Mouse (Mus musculus): ENCODE results near the gene Pskh1. TPM values are rescaled to one million over a fixed set of nuclear protein-coding genes. Genes with fewer than 3 reads are reported as not detected.

Gene Pskh1
- polyA plus RNA-seq, 1 experiment: 20.2 TPM

- Histone ChIP-seq H3K27ac (ENCODE audit: insufficient read depth, low read depth, low read length) (peak overlapping the region; percentile 92), H3K27me3 (ENCODE audit: control insufficient read depth, insufficient read depth, low read length) (no peaks in the 10 kb centered on the region), H3K36me3 (ENCODE audit: control insufficient read depth, insufficient read depth, low read length) (peaks cover 24% of the 10 kb centered on the region), H3K4me1 (ENCODE audit: control insufficient read depth, insufficient read depth, insufficient read length, low read length) (peaks cover 11% of the 10 kb centered on the region), H3K4me3 (ENCODE audit: low read depth, low read length) (peak overlapping the region; percentile 95)
- under 1% methylated on average over 33 of the region's 33 CpGs for WGBS
- TF ChIP-seq CTCF (IDR thresholded peaks at IDR 0.05; ENCODE audit: extremely low read depth, insufficient read length, insufficient replicate concordance, low read depth, low read length) (peak; percentile 26; the same call in 1 of the 2 replicates), POLR2A (IDR thresholded peaks at IDR 0.05; ENCODE audit: low read depth, low read length) (peak; percentile 81; the same call in 1 of the 2 replicates)
These were observed 37.5 kb downstream of the Pskh1 start for GRCm38 (mm10) chr8:105937496-105938305.

DNA sequence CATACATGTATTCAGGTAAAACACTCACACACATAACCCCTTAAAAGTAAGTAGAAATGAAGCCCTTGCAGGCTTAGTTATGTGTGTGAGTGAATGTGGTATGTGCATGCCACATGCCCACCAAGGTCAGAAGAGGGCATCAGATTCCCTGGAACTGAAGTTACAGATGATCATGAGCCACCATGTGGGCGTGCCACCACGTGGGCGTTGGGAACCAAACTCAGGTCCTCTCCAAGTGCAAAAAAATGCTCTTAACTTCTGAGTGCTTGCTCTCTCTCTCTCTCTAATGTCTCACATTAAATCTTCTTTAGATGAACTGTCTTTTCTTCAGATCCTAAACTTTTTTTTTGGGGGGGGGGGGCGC is 38.0 kb downstream of the Pskh1 start, which contains the start of gene Psmb10:
Gene Psmb10 (minus strand): TSS at position 139 of the 364 bp plus-strand sequence.
- no peak for TF ChIP-seq CTCF (IDR thresholded peaks at IDR 0.05; ENCODE audit: extremely low read depth, insufficient read length, insufficient replicate concordance, low read depth, low read length)
- no peak for TF ChIP-seq POLR2A (IDR thresholded peaks at IDR 0.05; ENCODE audit: low read depth, low read length)
- Histone ChIP-seq H3K27me3 (ENCODE audit: control insufficient read depth, insufficient read depth, low read length) (no peaks in the 10 kb centered on the region), H3K27ac (ENCODE audit: insufficient read depth, low read depth, low read length) (peak within 1 kb of the TSS; percentile 92), H3K36me3 (ENCODE audit: control insufficient read depth, insufficient read depth, low read length) (peaks cover 24% of the 10 kb centered on the region), H3K4me1 (ENCODE audit: control insufficient read depth, insufficient read depth, insufficient read length, low read length) (peaks cover 11% of the 10 kb centered on the region), H3K4me3 (ENCODE audit: low read depth, low read length) (peak within 1 kb of the TSS; percentile 95)
- WGBS: 1% methylated on average over 4 of the region's 4 CpGs

GRCm38 (mm10) chr8:105942026-105942425 is 41.8 kb downstream of the Pskh1 start:
- H3K27me3 ChIP-seq (ENCODE audit: control insufficient read depth, insufficient read depth, low read length): no peaks in the 10 kb centered on the region
- H3K27ac ChIP-seq (ENCODE audit: insufficient read depth, low read depth, low read length): no peak overlapping the region
- H3K4me1 ChIP-seq (ENCODE audit: control insufficient read depth, insufficient read depth, insufficient read length, low read length): peaks cover 3% of the 10 kb centered on the region; the same call in 1 of the 2 replicates
- no peaks in the 10 kb centered on the region for H3K36me3 ChIP-seq (ENCODE audit: control insufficient read depth, insufficient read depth, low read length)
- 84% methylated on average over 11 of the region's 11 CpGs for WGBS
- no peak overlapping the region for H3K4me3 ChIP-seq (ENCODE audit: low read depth, low read length)
- TF ChIP-seq CTCF (IDR thresholded peaks at IDR 0.05; ENCODE audit: extremely low read depth, insufficient read length, insufficient replicate concordance, low read depth, low read length) (no peak), POLR2A (IDR thresholded peaks at IDR 0.05; ENCODE audit: low read depth, low read length) (no peak)

DNA sequence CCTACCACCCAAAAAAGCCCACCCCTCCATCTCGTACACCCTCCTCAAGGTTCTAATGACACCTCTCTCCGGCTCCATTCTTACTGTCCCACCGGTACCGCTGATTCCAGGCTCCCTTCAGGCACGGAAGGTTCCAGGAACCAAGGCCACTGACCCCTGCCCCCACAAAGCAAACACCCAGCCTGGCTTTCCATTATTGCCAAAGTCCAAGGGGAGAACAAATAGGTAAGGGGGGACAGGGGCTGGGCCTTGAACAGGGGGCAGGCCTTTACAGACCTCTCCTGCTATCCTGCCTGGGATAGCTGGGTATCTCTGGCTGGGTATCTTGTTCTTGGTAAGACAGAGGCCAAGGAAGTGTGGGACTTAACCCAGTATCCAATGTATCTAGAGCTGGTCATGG is 42.3 kb downstream of the Pskh1 start:
- Histone ChIP-seq H3K27ac (ENCODE audit: insufficient read depth, low read depth, low read length) (no peak overlapping the region), H3K4me3 (ENCODE audit: low read depth, low read length) (no peak overlapping the region)
- 83% methylated on average over 5 of the region's 5 CpGs for WGBS

DNA sequence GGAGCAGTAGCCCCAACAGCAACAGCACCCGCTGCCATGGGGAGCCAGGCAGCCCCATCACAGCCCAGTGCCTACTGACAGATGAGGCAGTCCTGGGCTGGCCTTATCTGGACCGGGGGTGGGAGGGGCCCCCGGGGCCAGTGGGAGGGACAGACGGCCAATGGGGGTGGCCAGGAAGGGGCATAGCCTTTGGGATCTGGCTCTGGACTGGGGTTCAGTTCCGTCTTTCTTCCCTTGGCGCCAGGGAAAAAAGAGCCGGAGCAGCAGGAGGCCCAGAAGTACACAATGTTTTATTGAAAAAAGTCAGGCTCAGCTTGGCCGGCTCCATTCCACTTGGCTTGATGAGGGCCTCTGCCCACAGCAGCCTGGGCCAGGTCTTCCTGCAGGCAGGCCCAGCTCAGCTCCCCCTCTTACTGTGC is 43.1 kb downstream of the Pskh1 start, which contains the start of gene Lcat:
Gene Lcat (minus strand): TSS at position 62 of the 419 bp plus-strand sequence.
- no peak within 1 kb of the TSS for H3K27ac ChIP-seq (ENCODE audit: insufficient read depth, low read depth, low read length)
- 73% methylated on average over 8 of the region's 8 CpGs for WGBS
- no peak within 1 kb of the TSS for H3K4me3 ChIP-seq (ENCODE audit: low read depth, low read length)

More for the DNA sequence above, 42.3 kb downstream of the Pskh1 start:
- peaks cover 3% of the 10 kb centered on the region; the same call in 1 of the 2 replicates for H3K4me1 ChIP-seq (ENCODE audit: control insufficient read depth, insufficient read depth, insufficient read length, low read length)
- H3K27me3 ChIP-seq (ENCODE audit: control insufficient read depth, insufficient read depth, low read length): no peaks in the 10 kb centered on the region
- no peaks in the 10 kb centered on the region for H3K36me3 ChIP-seq (ENCODE audit: control insufficient read depth, insufficient read depth, low read length)
- no peak for TF ChIP-seq POLR2A (IDR thresholded peaks at IDR 0.05; ENCODE audit: low read depth, low read length)
- TF ChIP-seq CTCF (IDR thresholded peaks at IDR 0.05; ENCODE audit: extremely low read depth, insufficient read length, insufficient replicate concordance, low read depth, low read length): no peak

DNA sequence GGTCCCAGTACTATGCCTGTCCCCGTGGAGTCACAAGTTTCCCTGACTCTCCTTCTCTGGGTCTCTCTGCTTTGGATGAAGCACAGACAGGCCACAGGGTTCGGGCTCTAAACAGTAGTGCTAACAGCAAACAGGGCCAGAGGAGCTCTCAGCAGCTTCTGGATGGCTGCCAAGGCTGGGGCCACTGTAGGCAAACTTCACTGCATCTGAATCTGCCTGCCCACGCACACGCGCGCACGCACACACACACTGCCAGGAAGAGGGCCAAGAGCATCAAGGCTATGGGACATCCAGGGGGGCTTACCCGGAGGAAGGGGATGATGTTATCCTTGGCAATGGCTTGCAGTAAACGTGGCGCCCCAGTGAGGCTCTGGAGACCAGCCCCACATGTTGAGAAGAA is 49.1 kb downstream of the Pskh1 start:
- WGBS: 40% methylated on average over 10 of the region's 10 CpGs
- Histone ChIP-seq H3K4me1 (ENCODE audit: control insufficient read depth, insufficient read depth, insufficient read length, low read length) (0 out of 2 replicates have a peak, but pooled peaks cover 2% of the 10 kb centered on the region), H3K27ac (ENCODE audit: insufficient read depth, low read depth, low read length) (no peak overlapping the region), H3K36me3 (ENCODE audit: control insufficient read depth, insufficient read depth, low read length) (peaks cover 2% of the 10 kb centered on the region), H3K27me3 (ENCODE audit: control insufficient read depth, insufficient read depth, low read length) (no peaks in the 10 kb centered on the region), H3K4me3 (ENCODE audit: low read depth, low read length) (no peak overlapping the region)
- TF ChIP-seq CTCF (IDR thresholded peaks at IDR 0.05; ENCODE audit: extremely low read depth, insufficient read length, insufficient replicate concordance, low read depth, low read length) (no peak), POLR2A (IDR thresholded peaks at IDR 0.05; ENCODE audit: low read depth, low read length) (no peak)

More for the DNA sequence above, 43.1 kb downstream of the Pskh1 start, which contains the start of gene Lcat:
- no peaks in the 10 kb centered on the region for H3K36me3 ChIP-seq (ENCODE audit: control insufficient read depth, insufficient read depth, low read length)
- TF ChIP-seq POLR2A (IDR thresholded peaks at IDR 0.05; ENCODE audit: low read depth, low read length) (no peak), CTCF (IDR thresholded peaks at IDR 0.05; ENCODE audit: extremely low read depth, insufficient read length, insufficient replicate concordance, low read depth, low read length) (no peak)
- no peaks in the 10 kb centered on the region for H3K27me3 ChIP-seq (ENCODE audit: control insufficient read depth, insufficient read depth, low read length)
- peaks cover under 1% of the 10 kb centered on the region; the same call in 1 of the 2 replicates for H3K4me1 ChIP-seq (ENCODE audit: control insufficient read depth, insufficient read depth, insufficient read length, low read length)

DNA sequence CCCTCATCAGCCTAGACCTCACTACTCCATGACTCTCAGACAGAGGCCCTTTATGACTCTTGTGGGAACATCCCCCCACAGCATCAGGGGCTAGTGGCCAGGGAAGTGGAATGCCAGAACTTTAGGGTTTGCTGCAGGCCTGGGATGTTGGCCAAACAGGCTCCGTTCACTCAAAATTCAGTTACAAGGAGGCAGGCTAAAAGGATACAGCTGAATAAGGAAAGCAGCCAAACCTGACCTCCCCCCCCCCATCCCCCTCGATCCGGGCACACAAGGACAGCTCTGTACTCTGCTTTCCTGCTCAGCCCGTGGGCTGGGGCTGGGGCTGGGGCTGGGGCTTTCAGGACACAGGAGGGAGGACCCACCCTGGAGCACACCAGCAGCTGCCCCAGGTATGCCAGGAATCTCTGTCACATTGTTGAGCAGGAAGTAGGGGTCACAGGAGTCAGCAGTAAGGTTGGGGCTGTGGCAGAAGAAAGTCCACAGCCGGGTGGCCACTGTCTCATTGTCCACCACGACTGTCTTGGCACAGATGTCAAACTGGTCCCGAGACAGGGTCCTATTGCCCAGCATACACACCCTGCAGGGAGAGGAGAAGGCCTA is 50.9 kb downstream of the Pskh1 start:
- Histone ChIP-seq H3K36me3 (ENCODE audit: control insufficient read depth, insufficient read depth, low read length) (peaks cover 2% of the 10 kb centered on the region), H3K4me3 (ENCODE audit: low read depth, low read length) (no peak overlapping the region)

More for the DNA sequence above, 50.9 kb downstream of the Pskh1 start:
- H3K27ac ChIP-seq (ENCODE audit: insufficient read depth, low read depth, low read length): peak overlapping the region; percentile 49
- TF ChIP-seq POLR2A (IDR thresholded peaks at IDR 0.05; ENCODE audit: low read depth, low read length) (no peak), CTCF (IDR thresholded peaks at IDR 0.05; ENCODE audit: extremely low read depth, insufficient read length, insufficient replicate concordance, low read depth, low read length) (no peak)
- H3K4me1 ChIP-seq (ENCODE audit: control insufficient read depth, insufficient read depth, insufficient read length, low read length): 0 out of 2 replicates have a peak, but pooled peaks cover 2% of the 10 kb centered on the region
- WGBS: 25% methylated on average over 7 of the region's 7 CpGs
- no peaks in the 10 kb centered on the region for H3K27me3 ChIP-seq (ENCODE audit: control insufficient read depth, insufficient read depth, low read length)
